Mouse (Mus musculus) liver, adult 2 months (tissue): ENCODE measurements around the gene Lrrc8a.

Source experiments
- CTCF ChIP-seq: fragments of 200-500 bp; IDR thresholded peaks from 2 replicates; pipeline ENCODE4 v1.5.1; 2011; ENCODE audit warnings: low read depth, low read length, control low read depth
- POLR2A ChIP-seq: fragments of 200-500 bp; IDR thresholded peaks from 2 replicates; pipeline ENCODE4 v1.6.1; 2011; ENCODE audit warnings: low read length, control low read depth; ENCODE audit not compliant: insufficient read depth; ENCODE audit errors: extremely low read depth

DNA sequence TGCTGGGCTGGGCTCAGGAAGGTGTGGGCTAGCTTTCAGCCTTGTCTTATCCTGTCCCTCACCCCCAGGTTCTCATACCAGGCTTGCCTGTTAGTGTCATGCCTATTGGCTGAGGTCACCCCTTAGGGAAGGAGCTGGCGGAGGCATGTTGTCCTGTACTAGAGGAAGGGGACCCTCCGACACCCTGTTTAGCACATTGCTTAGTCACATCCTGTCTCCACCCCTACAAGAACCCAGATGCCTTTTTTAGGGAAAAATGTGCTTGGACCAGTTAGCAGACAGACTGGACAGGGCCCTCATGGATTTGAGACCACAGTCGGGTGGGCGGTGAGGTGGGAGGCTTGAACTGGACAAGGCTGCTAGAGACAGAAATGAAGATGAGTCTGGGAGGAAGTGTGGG, 21.1 kb downstream of the Lrrc8a start:
- TF ChIP-seq CTCF (no peak), POLR2A (no peak)
